Comparison of ENCODE assay signal across 8 mouse cellular contexts in genomic region chr5:91961370-91961769, GRCm38 (mm10). TPM values are rescaled to one million over a fixed set of nuclear protein-coding genes. Genes with fewer than 3 reads are reported as not detected.
DNase-seq lines count a peak whose midpoint lies in the region; ATAC-seq lines count a peak whose summit lies in the region.

No protein-coding gene starts in this region.

- no peaks in the 10 kb centered on the region for H3K27me3 ChIP-seq in hindbrain, embryonic 12.5 days
- H3K27me3 ChIP-seq in liver, embryonic 13.5 days: no peaks in the 10 kb centered on the region
- no peaks in the 10 kb centered on the region for H3K27me3 ChIP-seq in neural tube, embryonic 15.5 days (replicated peaks)

- H3K9ac ChIP-seq in hindbrain, embryonic 12.5 days: peak overlapping the region; percentile 80; the same call in 1 of the 2 replicates
- peak overlapping the region; percentile 90 for H3K9ac ChIP-seq in liver, embryonic 13.5 days
- peak overlapping the region; percentile 80 for H3K9ac ChIP-seq in neural tube, embryonic 15.5 days (replicated peaks)

- peak; percentile 12 for DNase-seq in heart, adult 8-10 months (ENCODE audit: low spot score)
- no peak for DNase-seq in heart, postnatal 14 days
- DNase-seq in liver, embryonic 13.5 days: no peak
- DNase-seq in layer of hippocampus, adult 18-20 months (ENCODE audit: low spot score in 2 of 2): no peak
- no peak for DNase-seq in gastrocnemius, adult 8-10 months (ENCODE audit: low spot score in 2 of 2)

- H3K4me2 ChIP-seq in hindbrain, embryonic 12.5 days (replicated peaks): peak overlapping the region; percentile 56
- H3K4me2 ChIP-seq in liver, embryonic 13.5 days: peak overlapping the region; percentile 81
- peak overlapping the region; percentile 64 for H3K4me2 ChIP-seq in neural tube, embryonic 15.5 days

- H3K4me3 ChIP-seq in brown adipose tissue, adult 24 weeks (ENCODE audit: insufficient read depth, low read depth, low read length): peak overlapping the region; percentile 26
- peak overlapping the region; percentile 72; the same call in 1 of the 2 replicates for H3K4me3 ChIP-seq in hindbrain, embryonic 12.5 days
- peak overlapping the region; percentile 83 for H3K4me3 ChIP-seq in liver, embryonic 13.5 days (replicated peaks)
- H3K4me3 ChIP-seq in neural tube, embryonic 15.5 days (replicated peaks): peak overlapping the region; percentile 67

- WGBS in hindbrain, embryonic 12.5 days: 89% methylated on average over 1 of the region's 1 CpGs
- 72% methylated on average over 1 of the region's 1 CpGs for WGBS in liver, embryonic 13.5 days (ENCODE audit: insufficient replicate concordance)
- 80% methylated on average over 1 of the region's 1 CpGs for WGBS in neural tube, embryonic 15.5 days

- H3K4me1 ChIP-seq in brown adipose tissue, adult 24 weeks (ENCODE audit: control insufficient read depth, insufficient read depth, insufficient read length, low read length): peaks cover 12% of the 10 kb centered on the region
- H3K4me1 ChIP-seq in hindbrain, embryonic 12.5 days: peaks cover 17% of the 10 kb centered on the region
- H3K4me1 ChIP-seq in liver, embryonic 13.5 days (replicated peaks): peaks cover 52% of the 10 kb centered on the region
- H3K4me1 ChIP-seq in neural tube, embryonic 15.5 days: peaks cover 31% of the 10 kb centered on the region

- 0 out of 2 replicates have a peak overlapping the region, but pooled peaks have one; percentile 14 for H3K27ac ChIP-seq in brown adipose tissue, adult 24 weeks (replicated peaks; ENCODE audit: low read depth, low read length)
- H3K27ac ChIP-seq in hindbrain, embryonic 12.5 days: no peak overlapping the region
- peak overlapping the region; percentile 96 for H3K27ac ChIP-seq in liver, embryonic 13.5 days
- H3K27ac ChIP-seq in neural tube, embryonic 15.5 days (replicated peaks): 0 out of 2 replicates have a peak overlapping the region, but pooled peaks have one; percentile 100

- no peak for ATAC-seq in hindbrain, embryonic 12.5 days (ENCODE audit: low FRiP score)
- no peak for ATAC-seq in liver, embryonic 13.5 days (ENCODE audit: low read depth)
- no peak for ATAC-seq in neural tube, embryonic 15.5 days (ENCODE audit: low FRiP score)

- intact Hi-C loops in heart, postnatal 14 days (cut with DNase I): loop anchor here (5.0 to 10.0 kb wide), 2 partner anchors 81 to 153 kb away; partner anchors contain the start of gene Cdkl2

- peaks cover 9% of the 10 kb centered on the region for H3K36me3 ChIP-seq in hindbrain, embryonic 12.5 days
- peaks cover 23% of the 10 kb centered on the region for H3K36me3 ChIP-seq in liver, embryonic 13.5 days
- peaks cover 11% of the 10 kb centered on the region for H3K36me3 ChIP-seq in neural tube, embryonic 15.5 days

- H3K9me3 ChIP-seq in hindbrain, embryonic 12.5 days (replicated peaks): no peaks in the 10 kb centered on the region
- H3K9me3 ChIP-seq in liver, embryonic 13.5 days (replicated peaks): no peaks in the 10 kb centered on the region
- no peaks in the 10 kb centered on the region for H3K9me3 ChIP-seq in neural tube, embryonic 15.5 days (replicated peaks)

RNA-seq across cellular contexts. Expression of gene Rchy1, which starts 1.5 kb away (rescaled TPM):
- 10 to 100 TPM; 30.1 to 35.5 (median 32.2) TPM for total RNA-seq in heart, adult 8-10 months (2022)
- 10 to 100 TPM; 32.3 to 35.0 TPM for total RNA-seq in heart, postnatal 14 days (2021)
- 30.5 and 36.6 TPM in 2 replicates for polyA plus RNA-seq in brown adipose tissue, adult 24 weeks (2012; ENCODE audit: insufficient read depth, insufficient read length, missing spikeins)
- 71.0 and 74.0 TPM in 2 replicates for polyA plus RNA-seq in hindbrain, embryonic 12.5 days (2016; fragmentation: Nextera tagmentation; extraction: Ambion mirVana)
- polyA plus RNA-seq in liver, embryonic 13.5 days (2015; fragmentation: Nextera tagmentation; extraction: Ambion mirVana): 36.9 and 39.0 TPM in 2 replicates
- polyA plus RNA-seq in neural tube, embryonic 15.5 days (2015; fragmentation: Nextera tagmentation; extraction: Ambion mirVana): 91.8 and 92.1 TPM in 2 replicates
- total RNA-seq in layer of hippocampus, adult 18-20 months (2021): 10 to 100 TPM; 50.2 to 52.5 TPM
- total RNA-seq in gastrocnemius, adult 8-10 months (2022): 10 to 100 TPM; 28.4 to 32.2 (median 29.0) TPM

RNA-seq across cellular contexts. Expression of gene Odaph, which starts 25.9 kb away (rescaled TPM):
- total RNA-seq in heart, adult 8-10 months (2022): not detected
- total RNA-seq in heart, postnatal 14 days (2021): not detected
- not detected in 2 replicates for polyA plus RNA-seq in brown adipose tissue, adult 24 weeks (2012; ENCODE audit: insufficient read depth, insufficient read length, missing spikeins)
- not detected in 2 replicates for polyA plus RNA-seq in hindbrain, embryonic 12.5 days (2016; fragmentation: Nextera tagmentation; extraction: Ambion mirVana)
- not detected in 2 replicates for polyA plus RNA-seq in liver, embryonic 13.5 days (2015; fragmentation: Nextera tagmentation; extraction: Ambion mirVana)
- 0.20 and 0.41 TPM in 2 replicates for polyA plus RNA-seq in neural tube, embryonic 15.5 days (2015; fragmentation: Nextera tagmentation; extraction: Ambion mirVana)
- not detected for total RNA-seq in layer of hippocampus, adult 18-20 months (2021)
- not detected for total RNA-seq in gastrocnemius, adult 8-10 months (2022)

Comparison
In these comparisons a context has a peak if more than half of its experiments do, and no peak if none do; other contexts are left out.
1. H3K4me3 ChIP-seq: peak in every context shown above with its lines; median percentile 83 in liver, embryonic 13.5 days; 72 in hindbrain, embryonic 12.5 days; 67 in neural tube, embryonic 15.5 days; 26 in brown adipose tissue, adult 24 weeks.